Mouse (Mus musculus): Measurements from ENCODE around the gene Auts2. TPM values are rescaled to one million over a fixed set of nuclear protein-coding genes. Genes with fewer than 3 reads are reported as not detected.
A peak's percentile ranks its signal among the peaks of the same experiment; 100 is the strongest.

Gene Auts2
- polyA plus RNA-seq, 1 experiment from 2014 or later = 29.4 TPM

DNA sequence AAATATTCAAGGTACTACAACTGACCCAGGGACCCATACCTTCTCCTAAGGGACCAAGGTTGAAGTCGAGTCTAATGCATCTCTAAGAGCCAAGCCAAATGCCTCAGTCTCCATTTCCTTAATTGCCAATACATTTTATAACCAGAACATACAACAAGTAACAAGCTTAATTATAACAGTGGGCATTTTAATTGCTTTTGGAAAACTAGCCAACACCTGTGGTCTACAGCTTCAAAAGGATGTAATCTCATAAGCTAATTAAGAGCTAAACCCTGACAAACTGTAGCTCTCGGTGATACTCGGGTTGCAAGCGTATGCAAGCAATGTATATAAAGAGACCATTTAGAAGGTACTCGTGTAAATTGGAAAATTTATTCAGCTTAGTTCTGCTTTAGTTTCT, 107.7 kb downstream of the Auts2 start:
- Histone ChIP-seq H3K4me2 (ENCODE audit: low read depth, low read length) (no peak overlapping the region), H3K9ac (ENCODE audit: low read depth, low read length) (no peak overlapping the region), H3K9me3 (ENCODE audit: control insufficient read depth, low read length) (no peaks in the 10 kb centered on the region), H3K27ac (replicated peaks; ENCODE audit: low read depth, low read length) (no peak overlapping the region), H3K4me3 (ENCODE audit: low read depth, low read length) (no peak overlapping the region), H3K27me3 (replicated peaks; ENCODE audit: control insufficient read depth, insufficient read depth, low read length) (no peaks in the 10 kb centered on the region), H3K36me3 (ENCODE audit: control insufficient read depth, insufficient read depth, low read length) (no peaks in the 10 kb centered on the region), H3K4me1 (ENCODE audit: control insufficient read depth, insufficient read depth, low read length) (peaks cover 20% of the 10 kb centered on the region)
- 68% methylated on average over 5 of the region's 5 CpGs for WGBS
- ATAC-seq (ENCODE audit: low read depth) (no peak), DNase-seq (ENCODE audit: low spot score) (no peak)

DNA sequence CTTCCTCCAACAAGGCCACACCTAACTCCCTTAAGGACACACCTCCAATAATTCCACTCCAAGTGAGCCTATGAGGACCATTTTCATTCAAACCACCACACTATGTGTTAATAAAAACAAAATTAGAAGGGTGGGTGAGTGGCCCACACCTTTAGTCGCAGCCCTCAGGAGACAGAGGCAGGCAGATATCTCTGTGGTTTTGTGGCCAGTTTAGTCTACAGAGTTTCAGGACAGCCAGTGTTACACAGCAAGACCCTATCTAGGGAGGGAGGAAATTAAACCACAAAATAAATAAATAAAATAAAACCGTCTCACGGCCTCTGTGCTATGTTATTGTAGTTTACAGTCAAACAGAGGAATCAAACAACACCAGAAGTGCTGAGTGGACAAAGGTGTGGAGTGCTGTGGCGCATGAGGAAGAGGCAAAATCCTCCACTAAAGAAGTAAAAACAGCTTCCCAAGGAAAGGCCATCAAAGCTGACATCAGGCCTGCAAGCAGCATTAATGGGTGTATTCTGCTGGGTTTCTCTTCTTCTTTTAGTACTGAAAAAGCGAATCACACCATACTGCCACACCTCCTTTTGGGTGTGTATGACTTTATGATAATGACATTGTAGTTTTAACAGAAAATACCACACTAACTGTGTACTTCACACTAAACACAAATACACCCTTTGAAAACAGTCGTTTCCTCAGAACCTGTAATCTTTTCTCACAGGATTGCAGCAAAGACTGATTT, 109.6 kb downstream of the Auts2 start:
- H3K27me3 ChIP-seq (replicated peaks; ENCODE audit: control insufficient read depth, insufficient read depth, low read length) = no peaks in the 10 kb centered on the region
- H3K9me3 ChIP-seq (ENCODE audit: control insufficient read depth, low read length) = no peaks in the 10 kb centered on the region
- DNase-seq (ENCODE audit: low spot score) (no peak), ATAC-seq (ENCODE audit: low read depth) (no peak)
- no peak overlapping the region for H3K9ac ChIP-seq (ENCODE audit: low read depth, low read length)
- H3K36me3 ChIP-seq (ENCODE audit: control insufficient read depth, insufficient read depth, low read length) = no peaks in the 10 kb centered on the region
- peaks cover 19% of the 10 kb centered on the region for H3K4me1 ChIP-seq (ENCODE audit: control insufficient read depth, insufficient read depth, low read length)
- H3K4me2 ChIP-seq (ENCODE audit: low read depth, low read length) = no peak overlapping the region
- no peak overlapping the region for H3K27ac ChIP-seq (replicated peaks; ENCODE audit: low read depth, low read length)
- WGBS = 81% methylated on average over 6 of the region's 6 CpGs
- no peak overlapping the region for H3K4me3 ChIP-seq (ENCODE audit: low read depth, low read length)

DNA sequence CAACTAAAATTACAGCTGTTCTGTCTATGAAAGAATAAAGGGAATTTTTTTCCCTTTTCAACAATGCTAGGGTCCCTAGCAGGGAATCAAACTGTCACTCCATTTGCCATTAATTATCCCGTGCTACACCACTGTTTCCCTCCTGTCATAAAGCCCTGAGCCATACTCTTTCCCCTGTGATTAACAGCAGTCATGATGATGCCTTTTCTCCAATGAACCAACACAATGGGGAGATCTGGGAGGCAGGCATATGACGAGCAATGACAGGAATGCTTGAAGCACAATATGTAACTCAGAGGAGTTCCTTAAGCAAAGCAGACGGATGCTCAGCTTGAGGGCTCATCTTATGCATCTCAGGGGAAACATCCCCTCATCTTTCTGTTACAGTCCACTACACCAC, 113.8 kb downstream of the Auts2 start:
- no peak overlapping the region for H3K27ac ChIP-seq (replicated peaks; ENCODE audit: low read depth, low read length)
- no peak overlapping the region for H3K4me3 ChIP-seq (ENCODE audit: low read depth, low read length)
- H3K4me1 ChIP-seq (ENCODE audit: control insufficient read depth, insufficient read depth, low read length) = peaks cover 5% of the 10 kb centered on the region; the same call in 1 of the 2 replicates
- H3K36me3 ChIP-seq (ENCODE audit: control insufficient read depth, insufficient read depth, low read length) = no peaks in the 10 kb centered on the region
- no peaks in the 10 kb centered on the region for H3K9me3 ChIP-seq (ENCODE audit: control insufficient read depth, low read length)
- H3K4me2 ChIP-seq (ENCODE audit: low read depth, low read length) = no peak overlapping the region
- ATAC-seq (ENCODE audit: low read depth) (0 out of 2 replicates have a peak, but pooled peaks have one; percentile 44), DNase-seq (ENCODE audit: low spot score) (peak; percentile 41)
- 50% methylated on average over 3 of the region's 3 CpGs for WGBS
- H3K27me3 ChIP-seq (replicated peaks; ENCODE audit: control insufficient read depth, insufficient read depth, low read length) = no peaks in the 10 kb centered on the region
- H3K9ac ChIP-seq (ENCODE audit: low read depth, low read length) = no peak overlapping the region

DNA sequence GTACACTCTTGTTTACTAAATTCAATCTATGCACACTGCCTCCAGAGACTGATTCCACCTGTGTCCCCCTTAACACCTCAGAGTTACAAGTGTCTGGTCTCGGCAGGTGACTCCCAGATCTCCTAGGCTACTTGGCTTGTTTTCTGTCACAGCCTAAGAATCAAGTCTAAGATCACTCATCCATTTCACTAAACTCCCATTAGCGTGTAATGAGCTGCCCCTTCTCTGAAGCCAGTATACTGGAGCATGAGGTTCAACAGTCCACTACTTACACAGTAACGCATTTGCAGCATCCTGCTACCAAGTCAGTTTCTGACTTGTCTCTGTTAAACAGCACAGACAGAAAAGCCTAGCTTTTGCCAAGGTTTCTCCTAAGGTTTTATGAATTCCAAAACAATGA, 116.8 kb downstream of the Auts2 start:
- WGBS = 79% methylated on average over 3 of the region's 3 CpGs

DNA sequence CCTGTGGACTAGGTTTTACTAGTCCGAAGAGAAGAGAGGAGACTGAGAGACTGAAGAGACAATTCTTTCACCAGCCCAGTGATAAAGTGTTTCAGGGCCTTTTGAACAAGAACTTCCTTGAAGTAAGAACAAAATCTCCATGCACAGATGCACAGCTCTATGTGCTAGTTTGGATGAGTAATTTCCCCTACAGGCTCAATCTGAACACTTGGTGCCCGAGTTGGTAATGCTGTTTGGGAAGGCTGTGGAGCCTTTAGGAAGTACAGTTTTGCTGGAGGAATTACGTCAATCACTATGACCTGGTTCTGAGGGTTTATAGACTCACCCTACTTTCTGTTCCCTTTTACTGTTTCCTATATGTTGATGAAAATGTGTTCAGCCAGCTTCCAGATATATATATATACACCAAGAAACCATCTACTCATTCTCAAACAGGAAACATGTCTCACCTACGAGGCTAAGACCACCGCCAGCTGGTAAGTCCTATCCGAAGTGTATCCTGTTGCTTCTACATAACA, 117.3 kb downstream of the Auts2 start:
- H3K9ac ChIP-seq (ENCODE audit: low read depth, low read length) = no peak overlapping the region
- H3K27ac ChIP-seq (replicated peaks; ENCODE audit: low read depth, low read length) = no peak overlapping the region
- DNase-seq (ENCODE audit: low spot score) = no peak
- no peak overlapping the region for H3K4me2 ChIP-seq (ENCODE audit: low read depth, low read length)
- H3K36me3 ChIP-seq (ENCODE audit: control insufficient read depth, insufficient read depth, low read length) = no peaks in the 10 kb centered on the region
- WGBS = 76% methylated on average over 6 of the region's 6 CpGs
- H3K4me1 ChIP-seq (ENCODE audit: control insufficient read depth, insufficient read depth, low read length) = peaks cover 23% of the 10 kb centered on the region
- no peaks in the 10 kb centered on the region for H3K9me3 ChIP-seq (ENCODE audit: control insufficient read depth, low read length)
- no peak for ATAC-seq (ENCODE audit: low read depth)
- H3K27me3 ChIP-seq (replicated peaks; ENCODE audit: control insufficient read depth, insufficient read depth, low read length) = no peaks in the 10 kb centered on the region
- no peak overlapping the region for H3K4me3 ChIP-seq (ENCODE audit: low read depth, low read length)

More for the DNA sequence above, 116.8 kb downstream of the Auts2 start:
- no peaks in the 10 kb centered on the region for H3K36me3 ChIP-seq (ENCODE audit: control insufficient read depth, insufficient read depth, low read length)
- H3K27ac ChIP-seq (replicated peaks; ENCODE audit: low read depth, low read length) = no peak overlapping the region
- H3K9ac ChIP-seq (ENCODE audit: low read depth, low read length) = no peak overlapping the region
- H3K27me3 ChIP-seq (replicated peaks; ENCODE audit: control insufficient read depth, insufficient read depth, low read length) = no peaks in the 10 kb centered on the region
- ATAC-seq (ENCODE audit: low read depth) (no peak), DNase-seq (ENCODE audit: low spot score) (no peak)
- H3K4me1 ChIP-seq (ENCODE audit: control insufficient read depth, insufficient read depth, low read length) = peaks cover 20% of the 10 kb centered on the region
- no peaks in the 10 kb centered on the region for H3K9me3 ChIP-seq (ENCODE audit: control insufficient read depth, low read length)
- H3K4me3 ChIP-seq (ENCODE audit: low read depth, low read length) = no peak overlapping the region
- no peak overlapping the region for H3K4me2 ChIP-seq (ENCODE audit: low read depth, low read length)

DNA sequence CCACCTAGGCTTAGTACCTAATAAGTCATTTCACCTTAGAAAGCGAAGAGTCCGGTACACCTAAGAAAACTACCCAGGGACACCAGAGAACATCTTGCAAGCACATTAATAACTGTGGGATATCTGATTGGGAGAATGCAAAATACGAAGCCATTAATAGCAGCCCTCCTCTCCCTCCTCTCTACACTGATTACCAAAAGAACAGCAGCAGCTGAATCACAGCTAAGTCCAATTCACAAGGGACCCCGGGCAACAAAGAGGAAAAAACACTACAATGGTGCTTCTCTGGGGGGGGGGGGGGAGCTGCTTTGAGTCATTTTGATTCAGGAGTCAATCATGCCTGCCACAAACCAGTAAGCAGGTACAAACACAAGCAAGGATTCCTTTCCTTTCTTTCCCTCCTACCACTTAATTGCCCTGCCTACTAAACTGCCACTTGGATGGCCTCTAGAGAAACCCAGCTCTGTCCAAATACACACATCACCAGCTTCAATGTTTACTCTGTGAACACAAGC, 132.7 kb downstream of the Auts2 start:
- H3K9ac ChIP-seq (ENCODE audit: low read depth, low read length) = no peak overlapping the region
- H3K4me2 ChIP-seq (ENCODE audit: low read depth, low read length) = no peak overlapping the region
- no peak overlapping the region for H3K4me3 ChIP-seq (ENCODE audit: low read depth, low read length)
- 60% methylated on average over 4 of the region's 4 CpGs for WGBS
- DNase-seq (ENCODE audit: low spot score) = no peak
- no peaks in the 10 kb centered on the region for H3K27me3 ChIP-seq (replicated peaks; ENCODE audit: control insufficient read depth, insufficient read depth, low read length)
- H3K4me1 ChIP-seq (ENCODE audit: control insufficient read depth, insufficient read depth, low read length) = peaks cover 15% of the 10 kb centered on the region
- H3K27ac ChIP-seq (replicated peaks; ENCODE audit: low read depth, low read length) = no peak overlapping the region
- no peak for ATAC-seq (ENCODE audit: low read depth)
- H3K9me3 ChIP-seq (ENCODE audit: control insufficient read depth, low read length) = no peaks in the 10 kb centered on the region
- H3K36me3 ChIP-seq (ENCODE audit: control insufficient read depth, insufficient read depth, low read length) = no peaks in the 10 kb centered on the region

DNA sequence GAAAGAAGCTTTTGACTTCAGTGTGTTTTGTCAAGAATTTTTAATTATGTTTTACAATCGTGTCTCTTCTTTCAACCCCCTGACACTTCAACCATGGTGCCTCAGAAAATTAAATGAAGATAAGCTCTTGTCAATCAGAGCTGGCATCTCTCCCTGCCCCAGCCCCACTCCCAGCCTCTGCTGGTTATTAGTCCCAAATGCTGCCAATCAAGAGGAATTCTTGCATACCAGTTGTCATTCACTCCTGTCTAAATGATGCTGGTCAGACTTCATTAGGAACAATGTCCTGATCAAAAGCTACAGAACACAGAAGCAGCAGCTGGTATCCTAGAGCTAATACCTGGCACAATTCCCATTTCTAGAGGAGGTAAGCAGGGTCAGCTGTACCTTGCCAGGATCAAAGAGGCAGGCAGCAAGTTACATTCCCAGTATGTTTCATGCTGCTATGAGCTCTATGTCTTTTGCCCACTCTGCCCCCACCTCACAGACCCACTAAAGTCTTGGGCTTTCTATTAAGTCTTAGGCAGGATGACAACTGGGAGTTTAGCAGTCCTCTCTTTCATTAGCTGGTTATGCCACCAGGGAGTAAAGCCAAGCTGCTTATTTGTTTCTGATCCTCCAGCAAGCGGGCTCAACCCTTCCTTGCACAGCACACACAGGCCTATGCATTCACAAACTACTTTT, 134.1 kb downstream of the Auts2 start:
- Histone ChIP-seq H3K27ac (replicated peaks; ENCODE audit: low read depth, low read length) (no peak overlapping the region), H3K4me1 (ENCODE audit: control insufficient read depth, insufficient read depth, low read length) (peaks cover 15% of the 10 kb centered on the region), H3K4me2 (ENCODE audit: low read depth, low read length) (no peak overlapping the region), H3K4me3 (ENCODE audit: low read depth, low read length) (no peak overlapping the region), H3K36me3 (ENCODE audit: control insufficient read depth, insufficient read depth, low read length) (no peaks in the 10 kb centered on the region), H3K9ac (ENCODE audit: low read depth, low read length) (no peak overlapping the region), H3K9me3 (ENCODE audit: control insufficient read depth, low read length) (no peaks in the 10 kb centered on the region), H3K27me3 (replicated peaks; ENCODE audit: control insufficient read depth, insufficient read depth, low read length) (no peaks in the 10 kb centered on the region)
- peak; percentile 26; the same call in 1 of the 2 replicates for ATAC-seq (ENCODE audit: low read depth)
- peak; percentile 29 for DNase-seq (ENCODE audit: low spot score)
- 42% methylated on average over 2 of the region's 2 CpGs for WGBS

DNA sequence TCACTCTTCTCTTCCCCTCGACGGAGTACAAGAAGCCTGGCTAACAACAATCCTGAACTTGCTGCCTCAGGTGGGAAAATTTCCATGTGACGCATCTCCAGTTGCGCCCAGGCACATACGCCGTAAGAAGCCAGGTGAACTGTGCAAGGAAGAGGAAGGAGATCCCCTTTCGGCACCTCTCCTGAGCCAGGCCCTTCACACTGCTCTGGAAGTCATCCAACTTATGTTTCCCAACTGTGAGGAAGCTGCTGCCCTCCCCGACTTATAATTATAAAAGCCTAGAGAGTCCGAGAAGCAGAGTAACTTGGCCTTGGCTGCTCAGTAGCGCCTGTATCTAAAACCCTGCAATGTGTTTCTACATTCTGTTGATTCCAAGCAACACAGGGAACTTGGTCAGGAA, 142.6 kb downstream of the Auts2 start:
- Histone ChIP-seq H3K27ac (replicated peaks; ENCODE audit: low read depth, low read length) (no peak overlapping the region), H3K4me1 (ENCODE audit: control insufficient read depth, insufficient read depth, low read length) (peaks cover 11% of the 10 kb centered on the region; the same call in 1 of the 2 replicates), H3K27me3 (replicated peaks; ENCODE audit: control insufficient read depth, insufficient read depth, low read length) (no peaks in the 10 kb centered on the region), H3K9ac (ENCODE audit: low read depth, low read length) (no peak overlapping the region), H3K36me3 (ENCODE audit: control insufficient read depth, insufficient read depth, low read length) (no peaks in the 10 kb centered on the region), H3K9me3 (ENCODE audit: control insufficient read depth, low read length) (no peaks in the 10 kb centered on the region), H3K4me2 (ENCODE audit: low read depth, low read length) (no peak overlapping the region), H3K4me3 (ENCODE audit: low read depth, low read length) (no peak overlapping the region)
- 55% methylated on average over 10 of the region's 10 CpGs for WGBS
- DNase-seq (ENCODE audit: low spot score) = peak; percentile 63
- ATAC-seq (ENCODE audit: low read depth) = no peak
